Mouse (Mus musculus): ENCODE data around the gene Igsf23.
"Not testable (repeated sequence)": the region's sequence is repeated elsewhere in the genome, so short reads cannot be mapped to it uniquely, and the experiment has no call there.

Igsf23 gene

GRCm38 (mm10) chr7:19950589-19950988, at the start of gene Igsf23:
Gene Igsf23 (minus strand): TSS chr7:19950756.
- no peak for DNase-seq

GRCm38 (mm10) chr7:19996721-19997120, 46.2 kb upstream of the Igsf23 start:
- not testable (repeated sequence) for DNase-seq

- not testable (repeated sequence) for DNase-seq
These were observed 40.6 kb upstream of the Igsf23 start, which contains the start of gene Nlrp9b for GRCm38 (mm10) chr7:19991165-19991564. Gene Nlrp9b (plus strand): TSS chr7:19991465.

GRCm38 (mm10) chr7:19971516-19971915, 21.0 kb upstream of the Igsf23 start:
- DNase-seq = no peak

GRCm38 (mm10) chr7:19970196-19970595, 19.6 kb upstream of the Igsf23 start:
- DNase-seq = no peak

GRCm38 (mm10) chr7:19969541-19970090, 19.1 kb upstream of the Igsf23 start:
- no peak for DNase-seq

GRCm38 (mm10) chr7:19969106-19969505, 18.6 kb upstream of the Igsf23 start:
- DNase-seq = no peak

GRCm38 (mm10) chr7:19964985-19965579, 14.5 kb upstream of the Igsf23 start, which contains the start of gene Ceacam20:
Gene Ceacam20 (plus strand): TSS chr7:19965412.
- no peak for DNase-seq

GRCm38 (mm10) chr7:19962423-19962822, 11.9 kb upstream of the Igsf23 start:
- DNase-seq = no peak

GRCm38 (mm10) chr7:19956341-19956781, 5.8 kb upstream of the Igsf23 start:
- peak; percentile 76 to 84 for DNase-seq

GRCm38 (mm10) chr7:19955861-19956260, 5.3 kb upstream of the Igsf23 start:
- DNase-seq = no peak

- DNase-seq = no peak
These were observed 2.5 kb upstream of the Igsf23 start for GRCm38 (mm10) chr7:19953054-19953453.

- DNase-seq = no peak
These were observed 1.9 kb upstream of the Igsf23 start for GRCm38 (mm10) chr7:19952320-19952986.

GRCm38 (mm10) chr7:19949996-19950395, 560 bp downstream of the Igsf23 start:
- DNase-seq = peak; percentile 84 to 91

GRCm38 (mm10) chr7:19948956-19949355, 1.6 kb downstream of the Igsf23 start:
- no peak for DNase-seq

GRCm38 (mm10) chr7:19945821-19946515, 4.6 kb downstream of the Igsf23 start:
- DNase-seq = peak in 1 of 2 experiments; percentile 74

GRCm38 (mm10) chr7:19945201-19945600, 5.4 kb downstream of the Igsf23 start:
- no peak for DNase-seq

GRCm38 (mm10) chr7:19944709-19945108, 5.8 kb downstream of the Igsf23 start:
- DNase-seq = no peak

- DNase-seq = peak in 1 of 2 experiments; percentile 76
These were observed 10.3 kb downstream of the Igsf23 start for GRCm38 (mm10) chr7:19940256-19940655.

- peak; percentile 61 to 76 for DNase-seq
These were observed 10.9 kb downstream of the Igsf23 start for GRCm38 (mm10) chr7:19939555-19940235.

- DNase-seq = no peak
These were observed 13.2 kb downstream of the Igsf23 start for GRCm38 (mm10) chr7:19937229-19937821.

- no peak for DNase-seq
These were observed 14.6 kb downstream of the Igsf23 start for GRCm38 (mm10) chr7:19935961-19936360.

Measured in thymus, adult 18-20 months (tissue).